Mouse (Mus musculus): ENCODE data around the gene Micu2. TPM values are rescaled to one million over a fixed set of nuclear protein-coding genes. Genes with fewer than 3 reads are reported as not detected.

The Micu2 gene
- total and polyA plus RNA-seq, 3 experiments = 61.3 to 173 (median 65.1) TPM

DNA sequence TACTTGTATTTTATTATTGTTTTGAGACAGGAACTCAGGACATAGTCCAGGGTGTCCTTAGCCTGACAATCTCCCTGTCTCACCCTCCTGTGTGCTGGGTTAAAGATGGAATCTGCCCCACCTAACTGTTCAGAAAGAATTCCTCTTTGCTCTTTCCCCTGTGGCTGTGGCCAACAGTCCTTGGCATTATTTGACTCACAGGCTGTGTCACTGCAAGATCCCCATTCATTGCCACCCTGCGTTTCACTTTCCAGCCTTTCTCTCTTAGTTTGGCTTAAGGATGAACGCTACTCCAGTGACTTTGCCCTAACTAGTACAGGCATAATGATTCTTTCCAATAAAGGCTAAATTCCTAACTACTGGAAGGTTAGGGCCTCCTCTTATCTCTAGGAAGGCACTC lies 104.7 kb downstream of the Micu2 start:
- Histone ChIP-seq H3K36me3 (ENCODE audit: control insufficient read depth in 1 of 2, insufficient read depth in 2 of 2, low read length in 2 of 2) (peaks cover 0 to 5% of the 10 kb centered on the region in 2 experiments; a peak in 2 of 4 replicates), H3K4me3 (ENCODE audit: control insufficient read depth in 1 of 2, insufficient read depth in 1 of 2, low read depth in 2 of 2, low read length in 2 of 2) (no peak overlapping the region), H3K4me1 (ENCODE audit: control insufficient read depth in 1 of 2, insufficient read depth in 2 of 2, low read length in 2 of 2) (peaks cover 0 to 8% of the 10 kb centered on the region in 2 experiments; a peak in 3 of 4 replicates), H3K27me3 (ENCODE audit: control insufficient read depth in 1 of 2, insufficient read depth in 2 of 2, low read length in 2 of 2) (peaks cover 0 to 3% of the 10 kb centered on the region in 2 experiments; a peak in 1 of 4 replicates), H3K9me3 (replicated peaks; ENCODE audit: insufficient read depth, low read length) (no peaks in the 10 kb centered on the region; the same call in 1 of the 2 replicates), H3K27ac (ENCODE audit: control insufficient read depth, low read depth, low read length) (no peak overlapping the region), H3K79me2 (ENCODE audit: control insufficient read depth, insufficient read depth, low read length, poor library complexity) (peaks cover 4% of the 10 kb centered on the region), H3K9ac (ENCODE audit: control insufficient read depth, low read depth, low read length, poor library complexity, severe bottlenecking) (no peak overlapping the region)
- TF ChIP-seq BHLHE40 (IDR thresholded peaks at IDR 0.05; ENCODE audit: borderline replicate concordance, low read depth, low read length) = no peak
- no peak for TF ChIP-seq JUND (IDR thresholded peaks at IDR 0.05; ENCODE audit: low read depth, low read length)
- no peak for TF ChIP-seq TCF12 (IDR thresholded peaks at IDR 0.05; ENCODE audit: low read depth, low read length)
- no peak for TF ChIP-seq RCOR1 (IDR thresholded peaks at IDR 0.05; ENCODE audit: low read depth, low read length)
- no peak for TF ChIP-seq GATA1 (IDR thresholded peaks at IDR 0.05; ENCODE audit: low read depth, low read length)
- TF ChIP-seq MEF2A (IDR thresholded peaks at IDR 0.05; ENCODE audit: extremely low read depth, insufficient replicate concordance, low read depth, low read length, poor library complexity, severe bottlenecking) = no peak
- no peak for TF ChIP-seq NELFE (IDR thresholded peaks at IDR 0.05; ENCODE audit: low read depth, low read length)
- TF ChIP-seq SIN3A (IDR thresholded peaks at IDR 0.05; ENCODE audit: low read length) = no peak
- no peak for TF ChIP-seq ELF1 (IDR thresholded peaks at IDR 0.05; ENCODE audit: low read depth, low read length)
- no peak for TF ChIP-seq RAD21 (IDR thresholded peaks at IDR 0.05; ENCODE audit: low read depth, low read length)
- no peak for TF ChIP-seq MXI1 (IDR thresholded peaks at IDR 0.05; ENCODE audit: low read depth, low read length)
- TF ChIP-seq POLR2A (IDR thresholded peaks at IDR 0.05; ENCODE audit: control insufficient read depth in 1 of 2, insufficient read depth in 1 of 2, low read depth in 1 of 2, low read length in 2 of 2, poor library complexity in 1 of 2) = no peak
- no peak for TF ChIP-seq TAL1 (IDR thresholded peaks at IDR 0.05; ENCODE audit: low read length)
- TF ChIP-seq HCFC1 (IDR thresholded peaks at IDR 0.05; ENCODE audit: low read depth, low read length) = no peak
- TF ChIP-seq CHD1 (IDR thresholded peaks at IDR 0.05; ENCODE audit: low read depth, low read length) = no peak
- no peak for TF ChIP-seq POLR2AphosphoS5 (IDR thresholded peaks at IDR 0.05; ENCODE audit: borderline replicate concordance, low read depth, low read length)
- no peak for TF ChIP-seq KAT2A (conservative IDR thresholded peaks at IDR 0.05; ENCODE audit: low read depth, low read length)
- no peak for TF ChIP-seq EP300 (IDR thresholded peaks at IDR 0.05; ENCODE audit: low read depth in 1 of 2, low read length in 2 of 2)
- no peak for TF ChIP-seq POLR2AphosphoS2 (IDR thresholded peaks at IDR 0.05; ENCODE audit: low read length)
- TF ChIP-seq CHD2 (IDR thresholded peaks at IDR 0.05; ENCODE audit: low read length) = no peak
- DNase-seq (ENCODE audit: low read depth, low spot score) = no peak

DNA sequence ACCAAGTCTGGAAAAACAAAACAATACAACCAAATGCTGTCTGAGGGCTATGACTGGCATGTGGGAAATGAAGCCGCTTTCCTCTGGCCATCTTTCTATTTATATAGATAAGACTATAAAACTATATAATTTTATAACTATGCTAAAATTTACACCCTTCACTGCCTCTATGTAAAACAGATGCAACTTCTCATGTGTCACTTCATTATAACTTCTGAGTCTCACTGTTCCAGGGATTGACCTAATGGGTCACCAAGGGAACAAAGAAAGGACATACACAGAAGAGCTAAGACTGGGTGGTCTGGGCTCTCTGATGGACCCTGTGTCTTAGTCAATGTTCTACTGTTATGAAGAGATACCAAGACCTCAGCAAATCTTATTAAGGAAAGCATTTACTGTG lies 106.1 kb downstream of the Micu2 start:
- H3K4me1 ChIP-seq (ENCODE audit: control insufficient read depth in 1 of 2, insufficient read depth in 2 of 2, low read length in 2 of 2) = peaks cover 2 to 8% of the 10 kb centered on the region in 2 experiments; a peak in 3 of 4 replicates
- peaks cover 0 to 7% of the 10 kb centered on the region in 2 experiments; a peak in 2 of 4 replicates for H3K36me3 ChIP-seq (ENCODE audit: control insufficient read depth in 1 of 2, insufficient read depth in 2 of 2, low read length in 2 of 2)
- no peak overlapping the region for H3K9ac ChIP-seq (ENCODE audit: control insufficient read depth, low read depth, low read length, poor library complexity, severe bottlenecking)
- no peak overlapping the region for H3K4me3 ChIP-seq (ENCODE audit: control insufficient read depth in 1 of 2, insufficient read depth in 1 of 2, low read depth in 2 of 2, low read length in 2 of 2)
- TF ChIP-seq NELFE (IDR thresholded peaks at IDR 0.05; ENCODE audit: low read depth, low read length) (no peak), SIN3A (IDR thresholded peaks at IDR 0.05; ENCODE audit: low read length) (no peak), HCFC1 (IDR thresholded peaks at IDR 0.05; ENCODE audit: low read depth, low read length) (no peak), MXI1 (IDR thresholded peaks at IDR 0.05; ENCODE audit: low read depth, low read length) (no peak), BHLHE40 (IDR thresholded peaks at IDR 0.05; ENCODE audit: borderline replicate concordance, low read depth, low read length) (no peak), MEF2A (IDR thresholded peaks at IDR 0.05; ENCODE audit: extremely low read depth, insufficient replicate concordance, low read depth, low read length, poor library complexity, severe bottlenecking) (no peak), EP300 (IDR thresholded peaks at IDR 0.05; ENCODE audit: low read depth in 1 of 2, low read length in 2 of 2) (no peak), CHD1 (IDR thresholded peaks at IDR 0.05; ENCODE audit: low read depth, low read length) (no peak), CTCF (IDR thresholded peaks at IDR 0.05 in 2 of 3, conservative IDR thresholded peaks at IDR 0.05 in 1 of 3; ENCODE audit: control insufficient read depth in 1 of 3, insufficient read depth in 1 of 3, low read depth in 2 of 3, low read length in 3 of 3, poor library complexity in 1 of 3, severe bottlenecking in 1 of 3) (no peak), RCOR1 (IDR thresholded peaks at IDR 0.05; ENCODE audit: low read depth, low read length) (no peak), GABPA (IDR thresholded peaks at IDR 0.05; ENCODE audit: low read depth, low read length) (no peak), CHD2 (IDR thresholded peaks at IDR 0.05; ENCODE audit: low read length) (no peak), USF1 (IDR thresholded peaks at IDR 0.05; ENCODE audit: low read depth, low read length) (no peak)
- no peaks in the 10 kb centered on the region; the same call in 1 of the 2 replicates for H3K9me3 ChIP-seq (replicated peaks; ENCODE audit: insufficient read depth, low read length)
- peaks cover 8% of the 10 kb centered on the region for H3K79me2 ChIP-seq (ENCODE audit: control insufficient read depth, insufficient read depth, low read length, poor library complexity)
- no peak for DNase-seq (ENCODE audit: low read depth, low spot score)
- H3K27ac ChIP-seq (ENCODE audit: control insufficient read depth, low read depth, low read length) = no peak overlapping the region
- no peaks in the 10 kb centered on the region for H3K27me3 ChIP-seq (ENCODE audit: control insufficient read depth in 1 of 2, insufficient read depth in 2 of 2, low read length in 2 of 2)
